Mouse (Mus musculus) left cerebral cortex, adult 18-20 months (tissue): ENCODE measurements around the gene Disp1. TPM values are rescaled to one million over a fixed set of nuclear protein-coding genes. Genes with fewer than 3 reads are reported as not detected.

ENCODE experiments used
- DNase-seq, 2 experiments: peaks; one replicate each; pipeline ENCODE4 v3.0.0; 2021 to 2022; ENCODE audit warnings: low spot score in 2 of 2, mixed read lengths in 1 of 2
- long read RNA-seq, 2 experiments: library from polyadenylated mRNA; stranded (forward); transcript quantifications; one replicate each; pipeline ENCODE4 v2.0.0; 2021
- total RNA-seq, 2 experiments: library from RNA; stranded (reverse); gene quantifications; 2 replicates each; pipeline ENCODE4 v1.2.3; 2021

Disp1 gene
- 1 to 10 TPM; 5.7 to 6.6 TPM for total RNA-seq
- long read RNA-seq, experiment 1, partial matches to known transcripts: 1 of 1 reads
- long read RNA-seq, experiment 1, other reads (novel, unspliced or antisense): 0 of 1 reads
- long read RNA-seq, experiment 2, partial matches to known transcripts: 5 of 8 reads
- long read RNA-seq, experiment 2, other reads (novel, unspliced or antisense): 3 of 8 reads

DNA sequence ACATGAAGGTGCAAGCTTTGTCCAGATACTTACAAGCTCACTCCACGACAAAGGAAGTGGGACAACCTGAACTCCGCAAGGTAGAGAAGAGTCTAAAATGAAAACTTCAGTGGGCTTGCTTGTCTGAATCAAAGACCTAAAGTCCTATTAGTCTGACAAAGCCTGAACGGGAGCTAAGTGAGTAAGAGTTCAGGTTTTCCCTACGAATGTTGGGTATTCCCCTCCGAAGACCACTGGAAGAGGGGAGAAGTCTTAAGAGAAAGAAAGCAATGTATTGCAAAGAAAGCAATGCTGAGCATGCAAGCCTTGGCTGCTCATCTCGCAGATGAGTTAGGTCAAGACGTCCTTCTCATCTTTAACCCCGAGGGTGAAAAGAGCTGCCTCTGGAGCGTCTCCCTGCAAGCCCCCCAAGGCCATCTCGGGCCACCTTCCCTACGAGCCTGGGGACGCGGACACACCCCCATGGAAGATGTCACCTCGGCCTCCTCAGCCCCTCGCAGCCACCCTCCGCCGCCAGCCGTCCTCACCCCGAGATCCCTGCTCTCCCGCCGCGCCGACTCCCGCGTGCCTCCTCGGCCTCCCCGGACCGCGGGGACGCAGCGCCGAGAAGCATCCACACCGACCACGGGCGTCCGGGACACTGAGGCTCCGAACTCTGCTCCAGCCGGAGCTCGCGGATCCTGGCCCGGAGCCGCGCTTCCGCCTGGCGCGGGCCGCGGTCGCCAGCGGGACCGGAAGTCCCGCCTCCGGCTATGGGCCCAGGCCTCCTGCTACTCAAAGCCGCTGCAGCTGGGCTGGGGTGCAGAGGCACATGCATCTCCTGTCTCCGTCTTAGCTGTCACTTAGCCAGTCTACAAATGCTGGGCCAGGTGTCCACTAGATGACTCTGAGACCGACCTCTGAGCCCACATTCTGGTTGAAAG is at the start of gene Disp1:
Gene Disp1, minus strand, starts transcription at position 727 of the 923 bp plus-strand sequence.
- DNase-seq: peak; percentile 49 to 70

DNA sequence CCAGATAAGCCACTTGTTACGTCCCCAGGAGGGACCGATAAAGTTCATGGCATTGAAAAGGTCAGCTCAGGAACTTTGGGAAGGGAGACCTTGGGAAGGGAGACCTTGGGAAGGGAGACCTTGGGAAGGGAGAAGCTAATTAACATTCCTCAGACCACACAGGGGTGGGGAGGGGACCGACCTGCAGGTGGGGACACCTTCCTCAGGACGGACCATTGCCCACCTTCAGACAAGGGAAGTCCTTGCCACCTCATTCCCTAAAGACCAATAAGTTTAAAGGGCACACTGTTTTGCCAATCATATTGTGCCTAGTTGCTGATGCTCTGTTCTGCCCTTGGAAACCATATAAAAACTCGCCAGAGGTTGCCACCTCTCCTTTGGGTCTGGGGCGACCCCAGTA is 46.3 kb upstream of the Disp1 start:
- no peak for DNase-seq

DNA sequence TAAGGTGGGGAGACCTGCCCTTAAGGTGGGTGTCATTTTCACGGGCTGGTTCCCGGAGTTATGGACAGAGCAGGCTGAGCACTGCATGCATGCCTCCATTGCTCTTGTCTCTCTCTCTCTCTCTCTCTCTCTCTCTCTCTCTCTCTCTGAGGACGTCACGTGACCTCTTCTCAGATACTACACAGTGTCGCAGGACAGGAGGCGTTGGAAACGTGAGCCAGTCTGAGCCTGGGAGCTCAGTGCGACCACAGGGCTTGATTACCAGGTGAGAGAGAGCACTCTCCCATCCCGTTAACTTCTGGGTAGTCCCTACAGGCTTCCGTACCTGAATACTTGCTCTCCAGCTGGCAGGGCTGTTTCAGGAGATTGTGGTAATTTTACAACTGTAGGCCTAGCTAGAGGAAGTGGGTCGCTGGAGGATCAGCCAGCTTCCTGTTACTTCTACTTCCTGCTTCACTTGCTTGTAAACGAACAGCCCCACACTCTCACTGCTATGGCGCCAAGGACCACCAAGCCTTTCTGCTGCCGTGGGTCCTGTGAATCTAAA is 44.7 kb upstream of the Disp1 start:
- no peak for DNase-seq

DNA sequence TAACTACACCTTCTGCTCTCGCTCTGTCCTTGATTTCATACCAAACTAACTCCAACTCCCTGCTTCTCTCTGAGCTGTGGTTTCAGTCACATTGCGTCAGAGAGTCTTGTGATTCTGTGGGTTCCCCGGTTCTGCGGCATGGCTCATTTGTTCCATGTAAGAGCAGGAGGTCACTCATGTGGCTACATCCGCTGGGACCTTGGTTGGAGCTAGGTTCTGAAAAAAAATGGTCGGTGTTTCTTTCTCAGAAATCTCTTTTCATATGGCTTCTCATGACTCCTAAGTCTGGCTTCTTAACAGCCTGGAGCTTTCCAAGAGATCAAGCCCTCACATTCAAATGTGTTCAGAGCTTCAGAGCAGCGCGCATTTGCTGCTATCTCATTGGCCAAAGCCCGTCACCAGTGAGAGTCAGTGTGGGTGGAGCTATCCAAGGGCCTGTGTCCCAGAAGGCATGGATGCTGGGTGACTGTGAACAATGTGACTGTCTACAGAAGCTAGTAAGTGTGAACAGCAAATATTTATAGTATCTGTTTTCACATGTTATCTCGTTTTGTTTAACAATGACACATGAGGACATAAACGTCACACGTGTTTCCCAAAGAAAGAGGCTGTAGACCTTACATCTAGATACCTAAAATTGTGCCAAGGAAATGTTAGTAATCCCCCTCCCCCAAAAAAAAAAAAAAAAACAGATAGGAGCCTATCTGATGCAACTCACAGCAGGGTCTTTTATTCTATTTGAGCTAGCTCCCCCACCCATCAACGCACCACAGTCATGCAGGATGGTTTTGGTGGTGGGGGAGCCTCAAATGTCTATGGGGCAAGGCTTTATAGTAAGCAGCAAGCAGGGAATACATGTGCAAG is 43.1 kb upstream of the Disp1 start:
- no peak for DNase-seq

DNA sequence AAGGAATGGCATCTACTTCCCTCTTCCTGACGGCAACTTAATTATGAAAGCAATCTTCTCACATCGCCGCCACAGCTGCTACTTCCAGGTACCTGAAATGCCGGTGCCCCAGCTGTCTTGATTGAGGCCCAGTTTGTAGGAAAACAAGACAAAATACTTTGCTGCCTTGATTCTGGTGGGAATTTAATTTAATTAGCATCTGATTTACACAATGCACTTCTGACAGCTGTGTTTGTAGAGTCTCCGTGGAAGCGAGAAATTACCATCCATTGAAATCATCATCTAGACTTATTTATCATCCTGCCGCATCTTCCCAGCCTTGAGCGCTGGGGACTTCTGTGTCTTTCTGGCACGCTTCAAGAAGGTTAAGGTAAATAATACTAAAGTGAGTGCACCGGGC is 31.3 kb upstream of the Disp1 start:
- DNase-seq: no peak

DNA sequence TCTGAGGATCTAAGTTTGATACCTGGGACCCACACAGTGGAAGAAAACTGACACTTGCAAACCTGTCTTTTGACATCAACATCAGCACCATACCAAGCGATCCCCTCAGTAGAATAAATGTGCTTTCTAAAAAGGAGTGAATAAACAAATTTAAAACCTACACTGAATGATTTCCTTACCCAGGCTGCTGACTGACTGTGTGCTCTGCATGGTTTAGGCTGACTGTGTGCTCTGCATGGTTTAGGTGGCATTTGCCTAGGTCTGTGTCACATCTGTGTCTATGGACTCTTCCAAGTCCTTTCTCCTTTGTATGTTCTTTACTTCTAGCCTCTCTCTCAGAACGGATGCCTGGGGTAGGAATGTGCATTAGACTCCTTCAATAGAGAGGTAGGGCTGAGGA is 30.5 kb upstream of the Disp1 start:
- no peak for DNase-seq

DNA sequence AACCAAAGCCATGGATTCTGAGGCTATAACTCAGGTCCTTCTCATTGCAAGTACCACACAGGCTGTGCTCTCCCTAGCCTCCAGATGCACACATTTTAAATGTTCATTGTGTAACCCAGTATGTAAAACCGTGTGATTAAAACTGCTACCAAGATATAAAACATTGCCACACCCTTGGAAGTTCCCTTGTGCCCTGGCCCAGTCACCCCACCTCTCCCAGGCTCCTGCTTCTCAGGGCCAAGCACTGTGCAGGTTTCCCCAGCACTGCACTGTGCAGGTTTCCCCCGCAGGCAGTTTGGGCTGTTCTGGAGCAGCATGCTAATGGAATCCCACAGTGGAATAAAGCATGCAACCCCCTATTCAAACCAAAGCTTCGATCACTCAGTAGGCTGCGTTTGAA is 29.3 kb upstream of the Disp1 start:
- no peak for DNase-seq

DNA sequence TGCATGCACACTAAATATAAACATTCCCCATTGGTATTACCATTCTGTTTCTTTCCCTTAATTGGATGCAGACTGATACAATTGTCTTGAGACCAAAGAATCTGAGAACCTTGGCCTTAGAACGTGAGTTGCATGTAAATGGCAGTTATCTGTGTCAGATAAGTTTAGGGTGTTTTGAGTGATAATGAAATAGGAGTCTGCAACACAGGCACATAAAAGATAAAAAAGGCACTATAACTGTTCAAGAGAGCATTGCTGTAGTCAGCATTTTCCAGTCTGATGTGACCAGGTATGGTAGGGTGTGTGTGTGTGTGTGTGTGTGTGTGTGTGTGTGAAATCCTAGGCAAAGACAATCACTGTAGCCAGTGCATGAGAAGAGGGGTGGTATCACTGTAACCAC is 26.8 kb upstream of the Disp1 start:
- no peak for DNase-seq

DNA sequence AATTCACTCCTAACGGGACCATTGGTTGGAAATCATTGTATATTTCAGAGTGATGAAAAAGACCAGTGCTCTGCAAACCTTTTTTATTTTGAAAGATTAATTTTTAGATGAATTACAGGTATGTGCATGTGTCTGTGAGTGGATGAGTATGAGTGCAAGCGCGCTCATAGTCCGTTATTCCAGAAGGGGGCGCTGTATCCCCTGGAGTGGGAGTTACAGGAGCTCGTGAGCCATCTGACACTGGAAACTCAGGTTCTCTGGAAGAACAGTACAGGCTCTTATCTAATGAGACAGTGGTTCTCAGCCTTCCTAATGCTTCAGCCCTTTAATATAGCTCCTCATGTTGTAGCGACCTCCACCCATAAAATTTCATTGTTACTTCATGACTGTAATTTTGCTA is 22.0 kb upstream of the Disp1 start:
- no peak for DNase-seq

DNA sequence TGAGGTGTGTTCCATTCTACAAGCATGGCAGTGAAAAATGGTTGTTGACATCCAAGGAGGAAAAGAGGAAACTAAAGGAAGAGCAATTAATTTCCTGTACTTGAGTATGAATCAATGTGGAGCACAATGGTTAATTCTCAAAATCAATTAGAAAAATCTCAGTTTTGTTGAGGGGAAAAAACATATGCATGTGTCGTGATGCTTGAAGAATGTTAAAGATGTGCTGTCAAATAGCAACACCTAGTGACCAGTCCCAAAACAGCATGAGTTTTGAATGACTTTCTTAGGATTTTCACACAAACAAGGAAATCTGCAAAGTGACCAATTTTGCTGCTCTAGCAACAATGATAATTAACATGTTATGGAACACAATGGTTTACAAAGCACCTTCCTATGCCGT is 16.6 kb upstream of the Disp1 start:
- DNase-seq: peak; percentile 16 to 42

DNA sequence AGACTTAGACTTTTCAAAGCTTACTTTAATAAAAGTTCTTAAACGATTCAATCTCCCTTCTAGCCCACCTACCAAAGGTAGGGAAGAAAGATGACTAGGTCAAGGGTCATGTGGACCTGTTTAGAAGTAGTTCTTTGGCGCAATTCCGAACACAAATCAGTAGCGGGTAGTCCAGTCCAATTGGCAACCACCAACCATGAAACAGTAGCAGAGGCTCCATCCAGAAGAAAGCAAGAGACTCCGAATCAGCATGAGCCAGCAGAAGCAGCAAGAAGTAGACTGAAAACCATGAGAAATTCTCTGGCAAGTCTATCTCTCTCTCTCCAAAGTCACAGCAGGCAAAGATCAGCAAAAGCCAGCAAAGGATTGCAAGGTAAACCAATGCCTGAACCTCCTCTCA is 15.1 kb upstream of the Disp1 start:
- DNase-seq: no peak

DNA sequence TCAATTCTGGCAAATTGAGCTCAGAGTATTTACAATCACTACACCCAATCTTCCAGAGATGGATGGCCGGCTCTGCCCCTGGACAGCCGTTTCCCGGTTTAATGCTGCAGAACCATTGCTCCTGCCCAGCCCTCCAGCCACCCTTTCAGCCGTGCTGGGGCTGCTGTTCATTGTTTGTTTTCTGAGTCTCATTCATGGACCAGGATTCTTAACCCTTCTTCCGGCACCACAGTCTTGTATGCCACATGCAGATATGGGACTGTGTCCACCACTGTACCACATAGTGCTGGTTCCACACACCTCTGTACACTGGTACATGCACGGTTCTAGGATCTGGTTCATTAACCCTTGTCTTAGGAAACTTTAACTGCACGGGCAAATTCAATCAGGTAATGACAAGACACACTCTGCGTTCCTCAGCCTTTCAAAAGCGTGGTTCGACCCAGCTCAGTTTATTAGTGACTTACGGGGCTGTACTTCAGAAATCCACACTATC is 12.4 kb upstream of the Disp1 start:
- DNase-seq: no peak

DNA sequence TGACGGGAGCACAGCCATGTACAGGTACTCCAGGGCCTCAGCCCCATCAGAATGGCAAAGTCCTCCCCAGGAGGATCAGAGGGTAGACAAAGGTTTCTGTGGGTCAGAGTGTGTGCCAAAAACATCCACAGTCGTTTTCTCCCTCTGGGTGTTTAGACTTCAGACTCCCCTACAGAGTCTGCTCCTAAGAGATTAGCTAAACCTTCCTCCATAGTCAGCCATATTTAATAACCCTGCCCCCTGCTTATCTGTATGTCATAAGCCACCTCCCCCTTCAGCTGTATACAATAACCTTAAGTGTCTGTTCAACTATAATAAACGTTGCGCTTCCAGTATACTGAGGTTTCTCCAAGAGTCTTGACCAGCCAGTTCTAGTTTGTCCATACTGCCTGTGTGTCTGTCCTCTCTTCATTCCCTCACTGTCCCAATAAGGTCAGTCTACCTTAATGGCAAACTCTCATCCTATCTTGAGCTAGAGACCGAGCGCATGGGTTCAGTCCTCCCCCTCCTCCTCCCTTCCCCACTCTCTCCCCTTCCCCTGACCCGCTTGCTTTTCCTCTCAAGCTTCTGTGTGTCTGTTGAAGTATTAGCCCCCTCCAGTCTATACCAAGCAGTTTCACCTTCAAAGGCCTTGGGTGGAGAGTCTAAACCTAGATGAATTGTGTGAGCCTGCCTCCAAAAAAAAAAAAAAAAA is 11.8 kb upstream of the Disp1 start:
- DNase-seq: no peak

DNA sequence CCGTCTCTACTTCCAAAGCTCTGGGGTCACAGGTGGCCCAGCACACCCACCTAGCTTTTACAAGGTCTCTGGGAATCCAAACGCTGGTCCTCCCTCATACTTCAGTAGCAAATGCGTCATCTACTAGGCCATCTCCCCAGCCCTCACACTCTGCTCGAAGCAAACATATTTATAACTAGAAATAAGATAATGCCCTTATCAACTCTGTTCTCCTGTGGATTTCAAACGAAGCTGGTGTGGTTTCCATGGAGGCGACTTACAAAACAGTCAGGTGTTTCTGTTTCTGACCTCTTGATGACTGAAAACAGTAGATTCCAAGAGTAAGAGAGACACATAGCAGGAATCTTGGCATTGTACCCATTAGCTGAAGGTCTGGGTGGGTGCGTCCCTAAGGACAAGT is 6.1 kb upstream of the Disp1 start:
- no peak for DNase-seq

DNA sequence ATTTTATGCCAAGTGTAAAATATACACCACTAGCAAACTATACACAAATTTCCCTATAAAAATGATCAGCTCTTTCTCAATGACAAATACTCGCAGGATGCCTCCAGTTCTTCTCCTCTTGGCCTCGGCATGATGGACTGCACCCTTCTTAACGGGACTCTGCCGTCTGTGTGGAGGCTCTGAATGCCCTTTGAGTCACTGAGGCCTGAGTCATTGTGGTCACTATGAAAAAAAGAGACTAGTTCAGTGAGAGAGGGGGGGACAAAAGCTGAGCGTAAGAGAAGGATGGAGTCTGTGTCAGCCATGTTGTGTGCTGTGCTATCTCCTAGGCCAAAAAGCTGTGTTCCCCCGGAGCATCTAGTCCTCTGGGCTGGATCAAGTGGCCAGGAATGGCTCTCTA is 2.3 kb downstream of the Disp1 start:
- DNase-seq: no peak

DNA sequence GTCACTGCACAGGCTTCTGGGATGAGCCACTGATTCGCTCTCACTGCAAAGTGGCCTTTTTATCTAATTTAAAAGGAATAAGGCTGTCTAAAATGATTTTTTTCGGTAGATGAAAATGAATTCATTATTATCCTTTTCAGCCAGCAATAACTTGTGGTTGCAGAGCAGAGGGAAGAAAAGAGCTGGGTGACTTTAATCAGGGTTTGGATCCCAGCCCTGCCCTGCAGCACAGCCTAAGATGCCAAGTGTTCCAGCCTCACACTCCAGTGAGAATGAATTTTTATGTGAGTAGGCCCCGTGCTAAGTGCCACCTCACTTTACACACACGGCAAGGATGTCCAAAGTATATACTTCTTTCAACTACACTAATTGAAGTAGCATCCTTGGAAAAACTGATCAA is 4.6 kb downstream of the Disp1 start:
- DNase-seq: no peak

DNA sequence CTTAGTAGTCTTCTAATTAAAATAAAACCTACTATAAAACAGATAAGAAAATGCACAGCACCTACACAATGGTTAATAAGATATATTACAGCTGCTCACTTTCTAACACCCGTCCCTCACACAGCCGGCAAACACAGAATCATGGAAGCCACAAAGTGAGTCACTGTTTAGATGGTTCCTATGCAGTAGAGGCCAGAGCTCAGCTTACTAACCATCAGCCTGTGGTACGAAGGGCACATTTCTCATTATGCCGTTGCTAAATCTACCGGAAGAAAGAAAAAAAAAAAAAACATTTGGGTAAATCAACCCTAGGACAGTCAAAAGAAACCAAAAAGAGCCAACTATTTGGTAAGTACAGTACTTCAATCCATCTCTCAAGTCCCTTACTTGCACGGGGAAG is 5.6 kb downstream of the Disp1 start:
- no peak for DNase-seq

DNA sequence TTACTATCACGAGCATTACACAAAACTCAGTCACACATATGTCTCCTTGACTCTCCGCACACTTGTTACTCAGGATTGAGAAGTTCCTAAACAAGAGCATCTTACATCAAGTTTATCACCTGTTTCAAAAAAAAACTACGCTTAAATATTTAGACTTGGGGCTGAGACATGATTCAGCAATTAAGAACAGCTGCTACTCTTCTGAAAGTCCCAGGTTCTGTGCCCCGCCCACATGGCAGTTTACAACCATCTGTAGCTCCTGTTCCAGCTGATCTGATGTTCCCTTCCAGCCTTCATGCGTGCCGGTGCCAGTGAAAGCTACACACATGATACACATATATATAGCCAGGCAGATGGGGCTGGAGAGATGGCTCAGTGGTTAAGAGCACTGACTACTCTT is 7.5 kb downstream of the Disp1 start:
- no peak for DNase-seq

DNA sequence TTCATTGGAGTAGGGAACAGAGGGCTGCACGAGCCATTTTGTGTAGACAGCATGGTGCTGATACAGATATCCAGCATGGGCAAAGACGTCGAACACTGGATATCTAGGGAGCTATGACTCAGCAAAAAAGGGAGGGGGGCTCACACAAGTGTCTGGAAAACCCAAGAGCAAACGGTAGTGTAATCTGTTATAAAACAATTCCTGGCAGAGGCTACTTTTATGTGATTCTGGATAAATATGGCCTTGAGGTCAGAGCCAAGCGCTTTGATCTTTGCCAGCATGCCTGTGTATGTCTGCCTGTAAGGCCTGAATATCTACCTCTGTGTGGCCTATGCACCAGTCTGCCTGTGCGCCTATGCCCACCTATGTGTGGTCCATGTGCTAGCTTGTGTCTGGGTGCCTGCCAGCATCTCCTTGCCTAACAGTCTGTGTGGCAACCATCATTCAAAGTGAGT is 8.5 kb downstream of the Disp1 start:
- no peak for DNase-seq

DNA sequence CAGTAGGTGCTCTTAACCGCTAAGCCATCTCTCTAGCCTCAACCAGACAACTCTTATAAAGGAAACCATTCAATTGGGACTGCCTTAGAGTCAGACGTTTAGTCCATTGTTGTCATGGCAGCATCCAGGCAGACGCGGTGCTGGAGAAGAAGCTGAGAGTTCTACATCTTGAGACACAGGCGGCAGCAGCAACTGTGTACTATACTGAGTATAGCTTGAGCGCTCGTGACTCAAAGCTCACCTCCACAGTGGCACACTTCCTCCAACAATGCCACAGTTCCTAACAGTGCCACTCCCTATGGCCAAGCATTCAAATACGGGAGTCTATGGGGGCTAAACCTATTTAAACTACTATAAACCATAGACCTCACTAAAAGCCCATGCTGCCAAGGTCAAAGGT is 11.2 kb downstream of the Disp1 start:
- DNase-seq: no peak

DNA sequence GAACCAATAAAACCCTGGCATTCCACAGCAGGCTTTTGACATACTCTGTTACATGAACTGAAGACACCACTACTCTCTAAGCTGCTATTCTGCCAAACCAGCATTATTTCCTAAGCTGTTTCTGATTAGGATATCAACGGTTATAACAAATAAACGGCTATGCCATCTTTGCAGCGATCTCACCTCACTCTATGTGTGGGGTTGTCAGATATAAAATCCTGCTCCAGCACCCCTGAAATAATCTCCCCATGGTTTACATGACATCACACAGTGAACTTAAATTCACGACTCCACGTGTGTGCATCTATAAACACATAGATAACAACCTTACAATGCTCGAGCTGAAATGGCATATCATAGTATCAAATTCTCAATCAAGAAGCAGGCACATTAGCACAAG is 13.7 kb downstream of the Disp1 start:
- DNase-seq: no peak
